ENCODE assay signal across 1 mouse cellular context in the genomic region with DNA sequence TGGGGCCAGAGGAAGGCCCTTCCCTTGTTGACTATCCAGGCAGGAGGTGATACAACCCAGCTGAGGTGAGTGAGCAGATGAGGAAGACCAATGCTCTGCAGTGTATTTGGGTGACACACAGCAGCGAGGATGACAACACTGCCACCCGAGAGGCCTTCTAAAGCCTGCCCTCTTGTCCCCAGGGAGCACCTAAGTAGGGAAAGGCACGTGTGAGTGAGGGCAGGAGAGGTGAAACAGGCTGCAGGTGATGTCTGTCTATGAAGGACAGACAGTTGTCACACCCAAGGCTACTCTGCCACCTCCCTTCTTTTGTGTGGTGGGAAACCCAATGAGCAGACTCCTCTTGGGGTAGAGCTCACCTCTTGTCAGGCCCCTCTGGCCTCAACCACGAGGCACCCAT.
TF ChIP-seq lines count a peak whose summit lies in the region.

No protein-coding gene starts in this region.

TF ChIP-seq in CH12.LX, 34 proteins besides CTCF, POLR2A, EP300 and RAD21 (continued from another document):
- TF ChIP-seq MAX (IDR thresholded peaks at IDR 0.05; ENCODE audit: low read length), result no peak
- TF ChIP-seq ZKSCAN1 (IDR thresholded peaks at IDR 0.05; ENCODE audit: borderline replicate concordance, low read depth, low read length), result no peak
